Mouse (Mus musculus) lung, adult 18-20 months (tissue): ENCODE results near the gene Olfr1359.
"Not testable (repeated sequence)": the region's sequence is repeated elsewhere in the genome, so short reads cannot be mapped to it uniquely, and the experiment has no call there.

Experiments
- DNase-seq, 2 experiments: peaks; one replicate each; pipeline ENCODE4 v3.0.0; 2022; ENCODE audit warnings: mixed read lengths in 2 of 2

Olfr1359 gene

DNA sequence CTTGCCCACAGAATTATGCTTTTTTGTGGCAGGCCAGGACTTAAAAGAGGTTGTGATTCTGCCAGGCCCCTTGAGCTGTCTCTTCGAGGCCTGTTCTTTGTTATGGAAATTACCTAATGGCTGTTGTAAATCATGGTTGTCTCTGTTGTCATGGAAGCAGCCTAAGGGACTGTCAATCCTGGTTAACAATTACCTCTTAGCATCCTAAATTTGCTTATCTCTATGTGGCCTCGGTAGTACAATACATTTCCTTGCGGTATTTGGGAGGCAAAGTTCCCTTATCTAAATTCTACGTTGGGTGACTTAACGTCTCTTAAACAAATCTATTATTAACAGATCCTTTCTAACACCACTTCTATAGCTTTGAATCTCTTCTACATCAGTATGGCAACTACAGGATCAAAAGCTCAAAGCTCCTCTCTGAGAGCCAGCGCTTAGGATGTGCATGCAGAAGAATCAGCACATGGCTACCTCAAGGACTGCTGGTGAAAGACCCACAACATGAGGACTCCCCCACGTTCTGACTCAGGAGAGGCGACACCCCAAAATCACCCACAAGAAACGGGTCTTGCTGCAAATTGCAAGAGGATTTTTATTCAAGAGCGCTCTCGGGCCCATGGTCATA lies 30.1 kb downstream of the Olfr1359 start:
- DNase-seq = no peak

- DNase-seq = no peak
Observed at GRCm38 (mm10) chr13:21729544-21729943, 31.6 kb downstream of the Olfr1359 start.

DNA sequence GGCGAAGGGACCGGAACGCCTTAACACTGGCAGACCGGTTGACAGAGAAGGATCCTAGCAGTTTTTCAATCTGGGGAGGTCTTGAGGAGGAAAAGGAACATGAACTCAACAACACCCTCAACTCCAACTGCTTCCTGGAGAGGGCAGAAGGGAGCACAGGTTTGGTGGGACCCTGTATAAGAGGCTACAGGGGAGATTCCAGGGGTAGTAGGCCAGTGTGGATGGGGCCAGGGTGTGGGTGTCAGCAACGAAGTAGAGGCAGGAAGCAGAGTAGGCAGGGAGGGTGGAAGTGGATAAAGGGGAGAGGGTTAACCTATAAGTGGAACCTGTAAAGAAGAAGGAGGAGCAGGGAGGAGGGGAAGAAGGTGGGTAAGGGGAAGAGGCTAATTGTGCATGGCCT lies 35.6 kb downstream of the Olfr1359 start:
- no peak for DNase-seq

DNA sequence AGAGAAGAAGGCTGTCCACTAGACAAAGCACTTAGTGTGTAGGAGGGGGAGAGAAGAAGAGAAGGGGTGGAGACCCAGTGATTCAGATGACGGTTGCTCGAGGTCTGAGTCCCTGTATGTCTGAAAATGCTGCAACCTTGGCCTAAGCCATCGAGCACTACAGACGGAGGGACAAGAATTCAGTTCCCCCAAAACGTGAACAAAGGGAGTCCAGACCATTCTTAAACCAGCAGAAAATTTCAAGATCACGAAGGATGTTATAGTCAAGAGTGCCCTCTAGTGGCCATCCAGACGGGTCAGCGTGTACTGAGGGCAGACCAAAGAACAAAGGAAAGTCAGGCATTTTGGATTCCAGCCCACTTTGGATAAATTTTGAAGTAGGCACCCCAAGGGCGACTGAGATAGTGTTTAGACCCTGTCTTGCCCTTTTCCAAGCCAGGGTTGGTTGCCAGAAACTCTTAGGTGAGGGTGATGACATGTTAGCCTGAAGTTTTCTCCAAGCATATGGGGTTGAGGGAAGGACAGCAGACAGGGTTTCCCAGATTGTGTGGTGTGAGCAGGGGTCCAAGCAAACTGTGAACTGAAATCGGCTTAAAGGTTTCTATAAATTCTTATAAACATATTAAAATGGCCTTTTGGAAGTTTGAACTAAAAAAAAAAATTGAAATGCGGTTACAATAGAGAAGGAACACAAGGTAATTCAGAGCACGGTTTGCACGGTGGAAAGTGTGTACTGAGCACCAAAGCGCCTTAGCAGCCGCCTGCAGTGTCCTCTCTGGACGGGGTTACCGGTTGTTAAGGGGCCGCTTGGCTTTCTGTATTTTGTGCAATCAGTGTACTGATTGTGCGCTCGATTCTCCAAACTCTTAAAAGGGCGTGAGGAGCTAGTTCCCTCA lies 36.3 kb downstream of the Olfr1359 start:
- peak; percentile 62 to 82 for DNase-seq

GRCm38 (mm10) chr13:21734906-21735767 lies 37.2 kb downstream of the Olfr1359 start, which contains the start of gene Hist1h4j:
Gene Hist1h4j, plus strand, starts transcription at chr13:21735064.
- peak; percentile 50 to 57 for DNase-seq

- no peak for DNase-seq
Observed at GRCm38 (mm10) chr13:21745006-21745405, 47.1 kb downstream of the Olfr1359 start.

DNA sequence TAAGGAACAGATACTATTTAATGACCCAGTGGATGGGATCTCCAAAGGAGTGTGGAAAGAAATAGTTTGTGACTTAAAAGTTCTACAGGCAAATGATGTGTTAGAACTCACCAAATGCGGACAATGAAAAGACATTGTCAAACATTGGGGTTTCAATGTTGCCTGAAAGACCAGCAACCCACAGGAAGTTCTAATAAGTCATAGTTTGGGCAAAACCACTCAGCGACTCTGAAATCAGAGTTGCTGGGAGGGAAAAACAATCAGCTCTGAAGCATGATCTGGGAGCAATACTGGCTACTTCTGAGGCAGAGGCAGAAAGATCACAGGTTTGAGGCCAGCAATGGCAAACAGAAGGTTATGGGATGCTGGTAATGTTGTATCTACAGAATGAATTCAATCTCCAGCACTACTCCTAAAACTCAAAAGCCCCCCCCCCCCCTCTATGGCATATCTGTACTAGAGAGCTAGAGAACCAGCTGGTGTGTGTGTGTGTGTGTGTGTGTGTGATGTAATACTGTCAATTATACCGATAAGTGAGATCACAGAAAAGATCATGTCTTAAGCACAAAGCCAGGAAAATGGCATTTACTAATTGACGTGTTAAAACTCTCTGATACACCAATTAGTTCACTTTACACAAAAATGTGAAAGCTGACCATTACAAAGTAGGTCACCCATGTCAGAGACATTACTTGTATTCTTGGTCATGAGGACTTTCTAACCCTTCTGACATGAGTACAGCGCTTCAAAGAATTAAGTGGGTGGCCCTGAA lies 51.7 kb downstream of the Olfr1359 start:
- no peak for DNase-seq

DNA sequence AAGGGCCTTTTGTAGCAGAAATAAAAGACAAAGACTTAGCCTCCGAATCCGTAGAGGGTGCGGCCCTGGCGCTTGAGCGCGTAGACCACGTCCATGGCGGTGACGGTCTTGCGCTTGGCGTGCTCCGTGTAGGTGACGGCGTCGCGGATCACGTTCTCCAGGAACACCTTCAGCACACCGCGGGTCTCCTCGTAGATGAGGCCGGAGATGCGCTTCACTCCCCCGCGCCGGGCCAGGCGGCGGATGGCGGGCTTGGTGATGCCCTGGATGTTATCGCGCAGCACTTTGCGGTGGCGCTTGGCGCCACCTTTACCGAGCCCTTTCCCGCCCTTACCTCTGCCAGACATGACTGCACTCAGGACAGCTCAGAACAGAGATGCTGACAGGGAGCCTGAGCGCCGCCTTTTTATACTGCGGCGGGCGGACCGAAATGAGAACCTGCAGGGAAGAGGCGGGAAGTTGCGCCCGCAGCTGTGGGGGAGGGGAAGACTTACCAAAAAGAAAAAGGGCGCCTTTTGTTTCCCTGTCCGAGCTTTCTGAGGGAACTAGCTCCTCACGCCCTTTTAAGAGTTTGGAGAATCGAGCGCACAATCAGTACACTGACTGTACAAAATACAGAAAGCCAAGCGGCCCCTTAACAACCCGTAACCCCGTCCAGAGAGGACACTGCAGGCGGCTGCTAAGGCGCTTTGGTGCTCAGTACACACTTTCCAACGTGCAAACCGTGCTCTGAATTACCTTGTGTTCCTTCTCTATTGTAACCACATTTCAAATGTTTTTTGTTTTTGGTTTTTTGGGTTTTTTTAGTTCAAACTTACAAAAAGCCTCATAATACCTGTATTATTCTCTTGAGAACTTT lies 52.5 kb downstream of the Olfr1359 start, which contains the start of gene Hist1h4k:
Hist1h4k (minus strand) TSS at position 347 of the 859 bp plus-strand sequence.
- peak; percentile 78 to 84 for DNase-seq

- no peak for DNase-seq
Observed at GRCm38 (mm10) chr13:21751417-21751816, 53.5 kb downstream of the Olfr1359 start.

- DNase-seq = no peak
Observed at GRCm38 (mm10) chr13:21751827-21752226, 53.9 kb downstream of the Olfr1359 start.

DNA sequence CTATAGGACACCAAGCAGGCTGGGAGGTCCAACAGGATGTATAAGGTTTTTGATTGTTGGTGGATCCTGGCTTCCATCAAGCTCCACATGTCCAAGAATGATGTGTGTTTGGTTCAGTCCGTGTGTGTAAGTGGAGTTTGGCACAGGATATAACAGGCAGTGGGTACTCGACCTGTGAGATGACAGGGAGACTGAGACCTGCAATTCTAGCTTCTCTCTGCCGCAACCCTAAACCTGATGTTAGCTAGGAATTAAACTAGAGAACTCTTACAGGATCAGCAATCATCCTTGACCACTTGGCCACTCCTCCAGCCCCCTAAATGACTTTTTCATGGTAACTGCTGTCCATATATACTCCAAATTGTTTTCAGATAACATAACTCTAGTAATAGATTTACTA lies 54.4 kb downstream of the Olfr1359 start:
- no peak for DNase-seq

- DNase-seq = no peak
Observed at GRCm38 (mm10) chr13:21753051-21753523, 55.2 kb downstream of the Olfr1359 start.

- DNase-seq = peak; percentile 18 to 59
Observed at GRCm38 (mm10) chr13:21753524-21754285, 55.8 kb downstream of the Olfr1359 start, which contains the start of the genes Hist1h2ak and Hist1h2bn. Gene Hist1h2ak, minus strand, starts transcription at chr13:21753827. Gene Hist1h2bn, plus strand, starts transcription at chr13:21754123.

GRCm38 (mm10) chr13:21754294-21755001 lies 56.5 kb downstream of the Olfr1359 start:
- DNase-seq = not testable (repeated sequence)

- no peak for DNase-seq
Observed at GRCm38 (mm10) chr13:21755707-21756106, 57.8 kb downstream of the Olfr1359 start.
